Mouse (Mus musculus) left cerebral cortex, postnatal 10 days (tissue): Measurements from ENCODE around the gene Cpne5. TPM values are rescaled to one million over a fixed set of nuclear protein-coding genes. Genes with fewer than 3 reads are reported as not detected.
"Not testable (repeated sequence)": the region's sequence is repeated elsewhere in the genome, so short reads cannot be mapped to it uniquely, and the experiment has no call there.

Experiments
- DNase-seq, 2 experiments: peaks; one replicate each; pipeline ENCODE4 v3.0.0; 2021 to 2022; ENCODE audit warnings: low spot score in 2 of 2, mixed read lengths in 1 of 2; ENCODE audit errors: extremely low spot score in 1 of 2
- intact Hi-C: fragments of 180-260 bp; cut with DNase I; formaldehyde crosslinking; loops from one replicate; pipeline ENCODE4 v1.15.1; 2025
- total RNA-seq, 2 experiments: library from RNA; stranded (reverse); gene quantifications; 2 replicates each; pipeline ENCODE4 v1.2.3; 2021

Gene Cpne5
- total RNA-seq, 2 experiments from 2014 or later: 88.1 to 89.7 TPM

DNA sequence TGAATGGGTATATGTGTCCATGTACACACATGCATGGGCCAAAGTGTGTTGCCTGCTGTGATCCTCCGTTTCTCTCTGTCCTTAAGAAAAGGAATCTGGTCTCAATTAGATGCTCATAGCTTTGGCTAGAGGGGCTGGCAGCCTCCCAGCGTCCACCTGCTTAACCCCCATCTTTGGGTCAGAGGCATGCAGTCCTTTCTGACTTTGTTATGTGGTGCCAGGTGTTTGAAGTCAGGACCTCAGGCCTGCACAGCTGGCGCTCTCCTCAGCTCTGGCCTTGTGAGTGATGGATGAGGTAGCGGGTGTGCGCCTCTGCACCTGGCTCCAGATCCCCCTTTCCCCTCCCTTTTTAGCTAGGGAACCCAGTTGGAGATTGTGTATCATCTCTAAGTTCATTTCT lies 119.9 kb downstream of the Cpne5 start:
- DNase-seq: no peak
- intact Hi-C loops: no loop called here

DNA sequence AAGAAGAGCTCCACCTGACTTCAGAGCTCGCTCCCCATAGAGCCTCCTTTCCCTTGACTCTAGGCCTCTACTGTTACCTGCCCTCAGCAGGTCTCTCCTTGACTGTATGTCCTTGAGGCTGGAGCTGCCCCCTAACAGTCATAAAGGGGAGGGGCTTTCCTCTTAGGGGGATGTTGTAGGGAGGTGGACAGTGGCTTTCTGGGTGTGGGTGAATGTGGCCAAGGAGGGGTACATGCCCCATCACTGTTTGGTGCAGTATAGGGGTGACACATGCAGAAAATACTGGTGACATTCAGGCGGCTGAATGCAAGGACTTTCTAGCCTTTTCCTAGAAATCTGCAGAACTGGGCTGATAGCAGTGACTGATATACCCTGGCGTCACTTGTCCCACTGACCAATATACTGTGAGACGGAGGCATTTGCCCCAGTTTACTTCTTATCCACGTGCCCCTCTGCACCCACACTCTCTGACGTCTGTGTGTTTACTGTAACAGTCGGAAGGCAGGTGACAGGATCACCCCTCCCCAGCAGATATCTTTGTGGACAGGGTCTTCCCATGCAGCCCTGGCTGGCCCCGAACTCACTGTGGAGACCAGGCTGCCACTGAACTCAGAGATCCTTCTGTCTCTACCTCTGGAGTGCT lies 120.8 kb downstream of the Cpne5 start:
- intact Hi-C loops: no loop called here
- DNase-seq: no peak

DNA sequence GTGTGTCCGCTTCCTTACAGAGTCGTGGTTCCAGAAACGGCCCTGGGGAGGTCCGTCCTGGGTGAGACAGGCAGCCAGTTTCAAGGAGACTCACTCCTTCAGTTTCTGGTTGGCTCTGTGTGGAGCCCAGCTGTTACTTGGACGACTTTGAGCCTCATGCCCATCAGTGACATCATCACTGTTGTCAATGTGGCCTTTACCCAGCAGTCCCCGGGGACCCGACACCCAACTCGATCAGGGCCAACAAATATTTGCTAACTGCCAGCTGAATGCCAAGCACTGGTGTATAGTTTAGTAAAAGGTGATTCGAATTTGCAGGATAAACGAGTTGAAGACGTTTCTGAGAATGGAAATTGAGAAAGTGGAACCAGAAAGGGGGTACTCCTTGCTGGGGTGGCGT lies 121.9 kb downstream of the Cpne5 start:
- no peak for DNase-seq
- intact Hi-C loops: no loop called here

DNA sequence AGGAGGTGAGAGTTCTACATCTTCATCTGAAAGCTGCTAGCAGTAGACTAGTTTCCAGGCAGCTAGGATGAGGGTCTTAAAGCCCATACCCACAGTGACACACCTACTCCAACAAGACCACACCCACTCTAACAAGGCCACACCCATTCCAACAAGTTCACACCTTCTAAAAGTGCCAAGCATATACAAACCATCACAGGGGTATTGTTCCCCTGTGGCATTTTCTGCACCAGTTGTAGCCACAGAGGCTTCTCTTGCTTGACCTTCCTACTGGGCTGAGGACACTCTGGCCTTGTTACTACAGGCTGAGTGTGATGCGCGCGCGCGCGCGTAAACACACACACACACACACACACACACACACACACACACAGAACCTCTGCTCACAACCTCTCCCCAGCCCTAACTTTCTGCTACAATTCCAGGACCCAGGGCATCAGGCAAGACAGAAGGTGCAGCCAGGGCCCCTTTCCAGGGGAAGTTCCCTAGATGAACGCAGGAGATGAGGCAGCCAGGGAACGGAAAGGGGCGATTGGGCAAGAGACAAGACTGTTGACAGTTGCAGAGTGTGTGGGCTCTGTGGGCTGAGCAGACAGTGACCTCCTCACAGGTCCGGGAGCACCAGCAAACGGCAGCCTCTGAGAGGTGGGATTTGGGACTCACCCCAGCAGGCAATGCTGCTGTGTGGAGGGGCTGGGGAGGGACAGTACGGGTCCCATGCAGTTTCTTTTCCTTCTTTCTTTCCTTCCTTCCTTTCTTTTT lies 124.2 kb downstream of the Cpne5 start, which contains the start of gene Rab44:
Gene Rab44 (plus strand): TSS at position 555 of the 762 bp plus-strand sequence.
- DNase-seq: no peak
- intact Hi-C loops: no loop called here

DNA sequence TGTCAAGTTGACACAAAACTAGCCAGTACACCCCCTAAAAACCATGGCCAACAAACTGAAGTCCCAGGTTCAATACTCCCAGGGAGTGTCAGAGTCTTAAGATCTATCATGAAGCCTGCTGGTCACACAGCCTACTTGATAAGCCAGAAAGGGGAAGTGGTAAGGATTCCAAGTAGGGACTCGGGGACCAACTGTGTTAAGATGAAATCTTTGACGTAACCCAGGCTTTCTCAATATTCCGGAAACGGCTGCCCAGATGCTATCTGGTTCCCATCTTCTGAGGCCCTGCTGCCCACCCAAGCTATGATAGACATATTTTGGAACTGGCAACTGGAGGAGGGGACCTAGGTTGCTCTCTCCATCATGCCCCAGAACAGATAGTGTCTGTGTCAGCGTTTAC lies 126.6 kb downstream of the Cpne5 start:
- no peak for DNase-seq
- intact Hi-C loops: no loop called here

DNA sequence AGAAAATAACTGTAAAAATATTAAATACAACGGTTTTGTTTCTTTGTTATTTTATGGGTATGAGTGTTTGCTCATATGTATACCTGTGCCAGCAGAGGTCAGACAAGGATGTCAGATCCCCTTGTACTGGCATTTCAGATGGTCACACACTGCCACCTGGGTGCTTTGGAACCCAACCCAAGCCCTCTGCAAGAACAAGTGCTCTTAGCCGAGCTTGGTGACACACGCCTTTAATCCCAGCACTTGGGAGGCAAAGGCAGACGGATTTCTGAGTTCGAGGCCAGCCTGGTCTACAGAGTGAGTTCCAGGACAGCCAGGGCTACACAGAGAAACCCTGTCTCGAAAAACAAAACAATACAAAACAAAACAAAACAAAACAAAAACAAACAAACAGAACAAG lies 127.6 kb downstream of the Cpne5 start:
- DNase-seq, intact Hi-C loops: not testable (repeated sequence)

Other genes starting within 250 kb of the Cpne5 start
- gene Stk38, start 230.2 kb downstream of the Cpne5 start, total RNA-seq: 10 to 100 TPM; 54.9 to 60.3 TPM
- gene Srsf3, start 205.5 kb downstream of the Cpne5 start, total RNA-seq: 100 to 1,000 TPM; 148 to 157 TPM
- gene Cdkn1a, start 147.2 kb downstream of the Cpne5 start, total RNA-seq: 10 to 100 TPM; 34.2 to 40.4 TPM
- under 1 TPM in 1 of 2 experiments, not detected in 1; 0.15 TPM for gene Rab44, start 124.0 kb downstream of the Cpne5 start, total RNA-seq
- gene Ppil1, start 26.0 kb upstream of the Cpne5 start, total RNA-seq: 10 to 100 TPM; 20.7 to 24.3 TPM
- gene BC004004, start 30.6 kb upstream of the Cpne5 start, total RNA-seq: 100 to 1,000 TPM in 1 of 2 experiments, 10 to 100 TPM in 1; 99.5 to 108 TPM
- gene Pi16, start 79.5 kb upstream of the Cpne5 start, total RNA-seq: 1 to 10 TPM; 1.6 to 1.8 TPM
- 100 to 1,000 TPM; 493 to 499 TPM for gene Mtch1, start 109.8 kb upstream of the Cpne5 start, total RNA-seq
- 10 to 100 TPM in 1 of 2 experiments, 1 to 10 TPM in 1; 8.7 to 10.4 TPM for gene Fgd2, start 122.7 kb upstream of the Cpne5 start, total RNA-seq